Mouse (Mus musculus) frontal cortex, adult (tissue): Measurements from ENCODE around the gene Gm20865.
"Not testable (repeated sequence)": the region's sequence is repeated elsewhere in the genome, so short reads cannot be mapped to it uniquely, and the experiment has no call there.

Experiments
- ATAC-seq: cut with Nextera tagmentation; 2 replicates; pipeline ENCODE4 v1.9.2; 2017; ENCODE audit warnings: mild to moderate bottlenecking, moderate library complexity, mixed read lengths; ENCODE audit not compliant: low TSS enrichment

Gm20865 gene

DNA sequence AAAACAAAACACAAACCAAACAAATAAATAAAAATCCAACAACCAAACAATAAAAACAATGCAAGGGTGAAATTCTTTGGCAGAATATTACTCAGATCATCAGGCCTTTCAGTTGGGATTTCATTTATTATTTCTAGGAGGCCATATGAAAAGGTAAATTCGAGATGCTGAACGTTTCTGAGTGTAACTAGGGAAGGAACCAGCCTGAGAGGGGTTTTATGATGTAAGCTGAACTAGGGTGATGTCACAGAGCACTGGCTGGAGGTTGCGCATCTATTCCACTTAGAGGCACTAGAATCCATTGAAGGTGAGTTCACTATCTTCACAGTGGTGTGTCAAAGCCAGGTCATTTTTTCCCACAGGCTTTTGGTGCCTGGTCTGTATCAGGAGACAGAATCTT, at the start of gene Gm20865:
TSS of gene Gm20865 (plus strand) at position 301 of the 400 bp plus-strand sequence.
- ATAC-seq, result not testable (repeated sequence)
